Mouse (Mus musculus) liver, postnatal 0 days (tissue): ENCODE measurements at regions not wholly inside any gene's neighbourhood (a gene's known extent, or its start where the extent isn't known, plus 50 kb on each side); places are given as distances from the start of the nearest gene placed in this dataset.

Experiments used
- CTCF ChIP-seq: sonication (generic); IDR thresholded peaks from 2 replicates; pipeline ENCODE4 v1.5.1; 2016; ENCODE audit warnings: antibody characterized with exemption, low read depth
- EP300 ChIP-seq: IDR thresholded peaks from 2 replicates; pipeline ENCODE4 v1.6.1; 2016; ENCODE audit warnings: antibody characterized with exemption, low read depth, mild to moderate bottlenecking

DNA sequence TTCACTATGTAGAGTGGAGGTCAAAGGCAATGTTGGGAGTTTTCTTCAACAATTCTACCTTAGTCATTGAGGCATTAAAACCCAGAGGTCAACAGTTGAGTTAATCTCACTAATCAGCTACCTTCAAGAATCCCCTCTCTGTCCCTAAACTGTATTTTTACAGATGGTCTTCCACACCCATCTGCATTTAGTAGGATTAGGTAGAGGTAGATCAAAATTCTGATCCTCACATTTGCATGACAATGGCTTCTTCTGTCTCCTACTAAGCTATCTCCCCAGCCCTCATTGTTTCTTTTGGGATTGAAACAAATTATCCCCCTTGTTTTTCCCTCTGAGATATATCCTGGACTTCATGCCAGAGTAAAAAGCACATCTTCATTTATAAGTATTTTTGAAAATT lies 131.3 kb upstream of the Dusp21 start:
- no peak for TF ChIP-seq CTCF
- no peak for TF ChIP-seq EP300
